Mouse (Mus musculus) cerebellum, postnatal 4 days (tissue): ENCODE data around the gene Taar2.

Source experiments
- DNase-seq, 2 experiments: peaks; one replicate each; pipeline ENCODE4 v3.0.0; 2022; ENCODE audit warnings: low spot score in 2 of 2, mixed read lengths in 1 of 2

Gene Taar2

DNA sequence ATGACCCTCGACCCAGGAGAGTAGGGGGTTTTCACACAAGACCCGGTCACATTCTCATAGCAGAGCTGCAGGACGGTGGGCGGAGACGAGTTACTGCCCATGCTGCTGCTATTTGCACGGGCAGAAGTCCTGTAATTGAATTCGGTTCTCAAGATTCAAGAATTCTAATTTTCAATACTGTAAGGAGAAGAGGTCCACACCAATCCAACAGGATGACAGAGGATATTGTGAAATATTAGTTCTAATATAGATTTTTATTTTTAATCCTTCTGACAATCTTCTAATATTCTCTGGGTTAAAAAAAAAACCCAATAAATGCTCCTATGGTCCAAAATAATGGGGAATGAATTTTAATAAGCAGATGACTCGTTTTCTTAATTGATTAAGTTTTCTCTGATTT lies 47.2 kb downstream of the Taar2 start, which contains the start of gene Taar6:
Taar6 (minus strand) TSS at position 101 of the 400 bp plus-strand sequence.
- DNase-seq, result no peak

DNA sequence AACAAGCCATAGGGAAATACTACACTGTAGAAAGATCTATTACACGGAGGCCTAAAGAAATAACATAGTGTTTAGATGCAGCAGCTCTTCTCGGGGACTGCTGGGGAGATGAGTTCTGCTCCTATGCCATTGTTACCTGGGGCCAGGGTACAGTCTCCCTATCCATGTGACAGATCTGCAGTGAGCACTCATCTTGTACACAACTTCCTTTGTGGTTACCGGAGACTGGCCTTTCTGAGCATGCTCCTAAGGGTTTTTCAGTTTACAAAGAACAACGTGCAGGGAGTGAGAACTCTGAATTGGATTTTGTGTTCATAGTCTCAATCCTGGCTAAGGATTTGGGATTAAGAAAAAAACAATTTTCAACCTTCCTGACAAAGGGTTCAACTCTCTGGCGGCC lies 48.0 kb downstream of the Taar2 start:
- DNase-seq, result no peak
